ENCODE assay signal across 8 mouse cellular contexts in the genomic region with DNA sequence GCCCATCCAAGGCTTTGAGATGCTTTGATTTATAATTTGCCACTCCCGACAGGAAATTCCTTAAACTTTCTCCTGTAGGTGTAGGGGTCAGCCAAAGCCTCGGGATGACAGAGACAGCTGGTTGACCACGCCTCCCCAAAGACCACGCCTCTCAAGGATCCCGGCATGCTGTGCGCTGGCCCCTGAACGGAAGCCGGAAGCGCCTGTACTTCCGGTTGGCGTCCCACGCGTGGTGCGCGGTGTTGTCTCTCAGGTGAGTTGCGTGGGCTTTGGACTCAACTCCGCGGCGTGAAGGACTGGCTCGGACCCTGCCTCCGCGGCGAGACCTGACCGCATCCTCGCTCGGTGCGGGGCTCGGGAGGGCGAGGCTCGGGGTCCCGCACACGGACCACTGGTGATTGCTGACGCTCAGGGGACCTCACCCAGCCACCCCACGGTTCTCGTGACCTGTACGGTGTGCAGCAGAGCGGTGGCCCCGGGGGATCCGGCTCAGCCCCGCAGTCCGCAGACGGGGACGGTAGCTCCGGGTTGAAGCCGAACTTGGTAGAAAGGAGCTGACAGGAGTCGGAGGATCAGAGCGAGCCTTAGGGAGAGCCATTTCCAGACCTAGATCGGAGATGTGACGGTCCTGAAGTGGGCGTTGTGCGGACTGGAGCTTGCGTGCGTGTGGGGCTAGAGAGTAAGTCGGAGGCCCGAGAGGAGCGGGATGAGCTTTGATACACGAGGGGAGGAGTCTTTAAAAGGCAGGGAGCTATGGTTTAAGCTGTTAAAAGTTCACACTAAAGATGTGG. TPM values are rescaled to one million over a fixed set of nuclear protein-coding genes. Genes with fewer than 3 reads are reported as not detected.
DNase-seq lines count a peak whose midpoint lies in the region; ATAC-seq and TF ChIP-seq lines count a peak whose summit lies in the region.

A gene (plus strand): TSS at position 200 of the 791 bp plus-strand sequence.

- DNase-seq in layer of hippocampus, adult 11-12 months (ENCODE audit: low spot score) = peak; percentile 83
- no peak for DNase-seq in layer of hippocampus, adult 9-10 months (ENCODE audit: low spot score)
- DNase-seq in embryonic facial prominence, embryonic 10.5 days (ENCODE audit: low spot score) = peak; percentile 89
- DNase-seq in kidney, adult 11 months = peak; percentile 83
- peak; percentile 88 for DNase-seq in limb, embryonic 11.5 days (ENCODE audit: low spot score)

- WGBS in embryonic facial prominence, embryonic 10.5 days = under 1% methylated on average over 57 of the region's 57 CpGs
- WGBS in limb, embryonic 11.5 days = under 1% methylated on average over 57 of the region's 57 CpGs
- WGBS in midbrain, embryonic 13.5 days = under 1% methylated on average over 57 of the region's 57 CpGs
- under 1% methylated on average over 57 of the region's 57 CpGs for WGBS in small intestine, adult 2 months

- no peaks in the 10 kb centered on the region for H3K27me3 ChIP-seq in embryonic facial prominence, embryonic 10.5 days (replicated peaks; ENCODE audit: low read depth, poor library complexity, severe bottlenecking)
- no peaks in the 10 kb centered on the region for H3K27me3 ChIP-seq in limb, embryonic 11.5 days (ENCODE audit: control insufficient read depth, insufficient read depth, low read length)
- no peaks in the 10 kb centered on the region for H3K27me3 ChIP-seq in midbrain, embryonic 13.5 days
- H3K27me3 ChIP-seq in small intestine, adult 2 months (ENCODE audit: control insufficient read depth, insufficient read depth, low read length) = no peaks in the 10 kb centered on the region

- peaks cover 14% of the 10 kb centered on the region for H3K4me1 ChIP-seq in embryonic facial prominence, embryonic 10.5 days
- no peaks in the 10 kb centered on the region for H3K4me1 ChIP-seq in limb, embryonic 11.5 days (ENCODE audit: control insufficient read depth, insufficient read depth, low read length)
- peaks cover 27% of the 10 kb centered on the region for H3K4me1 ChIP-seq in midbrain, embryonic 13.5 days (replicated peaks)
- peaks cover 3% of the 10 kb centered on the region; the same call in 1 of the 2 replicates for H3K4me1 ChIP-seq in small intestine, adult 2 months (ENCODE audit: control insufficient read depth, insufficient read depth, insufficient read length, low read length)

- peaks cover 44% of the 10 kb centered on the region for H3K36me3 ChIP-seq in embryonic facial prominence, embryonic 10.5 days (replicated peaks)
- peaks cover 13% of the 10 kb centered on the region for H3K36me3 ChIP-seq in limb, embryonic 11.5 days (ENCODE audit: control insufficient read depth, insufficient read depth, low read length)
- peaks cover 38% of the 10 kb centered on the region for H3K36me3 ChIP-seq in midbrain, embryonic 13.5 days
- peaks cover 24% of the 10 kb centered on the region for H3K36me3 ChIP-seq in small intestine, adult 2 months (ENCODE audit: control insufficient read depth, insufficient read depth, low read length)

- H3K9me3 ChIP-seq in embryonic facial prominence, embryonic 10.5 days = no peaks in the 10 kb centered on the region
- H3K9me3 ChIP-seq in limb, embryonic 11.5 days (ENCODE audit: control insufficient read depth, low read length) = no peaks in the 10 kb centered on the region
- no peaks in the 10 kb centered on the region for H3K9me3 ChIP-seq in midbrain, embryonic 13.5 days

- H3K27ac ChIP-seq in embryonic facial prominence, embryonic 10.5 days (replicated peaks) = peak within 1 kb of the TSS; percentile 87
- H3K27ac ChIP-seq in limb, embryonic 11.5 days (replicated peaks; ENCODE audit: low read depth, low read length) = no peak within 1 kb of the TSS
- H3K27ac ChIP-seq in midbrain, embryonic 13.5 days = peak within 1 kb of the TSS; percentile 27; the same call in 1 of the 2 replicates
- peak within 1 kb of the TSS; percentile 9; the same call in 1 of the 2 replicates for H3K27ac ChIP-seq in small intestine, adult 2 months (ENCODE audit: insufficient read depth, low read depth, low read length)

- peak; percentile 91 for ATAC-seq in granulocyte monocyte progenitor cell, adult 5-6 weeks (replicated peaks; ENCODE audit: poor library complexity, severe bottlenecking)
- peak; percentile 89 for ATAC-seq in limb, embryonic 11.5 days (ENCODE audit: insufficient number of reproducible peaks, low FRiP score, low TSS enrichment, low read depth)
- peak; percentile 94 for ATAC-seq in midbrain, embryonic 13.5 days

- no peak for TF ChIP-seq CTCF in small intestine, adult 2 months (IDR thresholded peaks at IDR 0.05; ENCODE audit: extremely low read depth, insufficient read length, insufficient replicate concordance, low read depth, low read length)

- H3K9ac ChIP-seq in limb, embryonic 11.5 days (ENCODE audit: low read length) = peak within 1 kb of the TSS; percentile 75
- H3K9ac ChIP-seq in midbrain, embryonic 13.5 days (replicated peaks) = peak within 1 kb of the TSS; percentile 86

- H3K4me2 ChIP-seq in limb, embryonic 11.5 days (ENCODE audit: low read depth, severe bottlenecking) = peak within 1 kb of the TSS; percentile 69
- peak within 1 kb of the TSS; percentile 92 for H3K4me2 ChIP-seq in midbrain, embryonic 13.5 days (replicated peaks)

- peak; percentile 55; the same call in 1 of the 2 replicates for TF ChIP-seq POLR2A in small intestine, adult 2 months (IDR thresholded peaks at IDR 0.05; ENCODE audit: low read depth, low read length)

- peak within 1 kb of the TSS; percentile 100 for H3K4me3 ChIP-seq in embryonic facial prominence, embryonic 10.5 days
- H3K4me3 ChIP-seq in limb, embryonic 11.5 days (ENCODE audit: low read depth, low read length) = peak within 1 kb of the TSS; percentile 88
- H3K4me3 ChIP-seq in midbrain, embryonic 13.5 days (replicated peaks) = peak within 1 kb of the TSS; percentile 100
- H3K4me3 ChIP-seq in small intestine, adult 2 months (ENCODE audit: low read depth, low read length) = peak within 1 kb of the TSS; percentile 89

RNA-seq across cellular contexts. Expression of the gene that starts here (rescaled TPM):
- 68.1 and 70.4 TPM in 2 replicates for polyA plus RNA-seq in embryonic facial prominence, embryonic 10.5 days (2016; fragmentation: Nextera tagmentation; extraction: Ambion mirVana)
- total RNA-seq in granulocyte monocyte progenitor cell, adult 5-6 weeks (2014; fragmentation: Nextera tagmentation) = 73.4 and 83.8 TPM in 2 replicates
- total RNA-seq in granulocyte monocyte progenitor cell, adult 5-6 weeks (2017) = 80.4 and 84.9 TPM in 2 replicates
- 64.1 and 68.8 TPM in 2 replicates for polyA plus RNA-seq in limb, embryonic 11.5 days (2014; fragmentation: Nextera tagmentation; extraction: Ambion mirVana)
- 45.5 and 46.7 TPM in 2 replicates for polyA plus RNA-seq in midbrain, embryonic 13.5 days (2015; fragmentation: Nextera tagmentation; extraction: Ambion mirVana)
- 0.53 and 0.95 TPM in 2 replicates for polyA plus RNA-seq in small intestine, adult 2 months (2012; rRNA removed)

Comparison
In these comparisons a context has a peak if more than half of its experiments do, and no peak if none do; other contexts are left out.
1. RNA of the gene that starts here (polyA plus RNA-seq): 68.1 to 70.4 TPM in embryonic facial prominence, embryonic 10.5 days, 64.1 to 68.8 TPM in limb, embryonic 11.5 days and 45.5 to 46.7 TPM in midbrain, embryonic 13.5 days; 0.53 to 0.95 TPM in small intestine, adult 2 months; every median in the first group is over 10 times any median in the second.
2. Peak in every context shown above with its lines, with median percentiles within 50 percentile points of each other: H3K4me3 ChIP-seq and ATAC-seq.